9 mouse cellular contexts compared by ENCODE assay signal in genomic region chr12:13083337-13084054, GRCm38 (mm10).
A peak's percentile ranks its signal among the peaks of the same experiment; 100 is the strongest.
DNase-seq lines count a peak whose midpoint lies in the region; ATAC-seq and TF ChIP-seq lines count a peak whose summit lies in the region.
"Had no signal": no experiment of that assay in that cellular context is flagged by ENCODE, and none has a peak within 500 bp of the region (broad histone marks: within the 10 kb centered on the region; RNA-seq: fewer than 3 reads in every experiment).

No protein-coding gene starts in this region.

- peak; percentile 88 for TF ChIP-seq EP300 in heart, postnatal 0 days (IDR thresholded peaks at IDR 0.05; ENCODE audit: low read depth)

- no peaks in the 10 kb centered on the region for H3K4me1 ChIP-seq in heart, postnatal 0 days (ENCODE audit: control insufficient read depth, insufficient read depth)
- no peaks in the 10 kb centered on the region for H3K4me1 ChIP-seq in kidney, embryonic 16.5 days (ENCODE audit: insufficient read depth, low read length)

- H3K9ac ChIP-seq in heart, postnatal 0 days (replicated peaks; ENCODE audit: low read depth, low read length) = no peak overlapping the region
- H3K9ac ChIP-seq in kidney, embryonic 16.5 days (replicated peaks; ENCODE audit: low read length) = no peak overlapping the region
- H3K9ac ChIP-seq: limb, embryonic 13.5 days had no signal

- H3K4me2 ChIP-seq in heart, postnatal 0 days (ENCODE audit: low read depth, low read length) = no peak overlapping the region
- no peak overlapping the region for H3K4me2 ChIP-seq in kidney, embryonic 16.5 days (replicated peaks; ENCODE audit: low read depth, low read length)
- H3K4me2 ChIP-seq: limb, embryonic 13.5 days had no signal

- intact Hi-C loops in gastrocnemius, postnatal 36 days (cut with DNase I) = no loop called here

- no peak overlapping the region for H3K4me3 ChIP-seq in heart, postnatal 0 days (ENCODE audit: low read depth, low read length)
- H3K4me3 ChIP-seq in kidney, embryonic 16.5 days (ENCODE audit: low read length) = no peak overlapping the region
- H3K4me3 ChIP-seq: limb, embryonic 13.5 days had no signal

- no peak overlapping the region for H3K27ac ChIP-seq in heart, postnatal 0 days (ENCODE audit: low read depth)
- no peak overlapping the region for H3K27ac ChIP-seq in kidney, embryonic 16.5 days (ENCODE audit: low read length)
- H3K27ac ChIP-seq: limb, embryonic 13.5 days had no signal

- no peaks in the 10 kb centered on the region for H3K9me3 ChIP-seq in heart, postnatal 0 days (replicated peaks; ENCODE audit: control insufficient read depth, low read length)
- no peaks in the 10 kb centered on the region for H3K9me3 ChIP-seq in kidney, embryonic 16.5 days (ENCODE audit: low read length)
- H3K9me3 ChIP-seq: limb, embryonic 13.5 days had no signal

- no peak for TF ChIP-seq CTCF in heart, postnatal 0 days (IDR thresholded peaks at IDR 0.05; ENCODE audit: low read depth)

- ATAC-seq in heart, postnatal 0 days (ENCODE audit: insufficient read depth, low read depth) = peak; percentile 94
- ATAC-seq in kidney, embryonic 16.5 days (ENCODE audit: low FRiP score, low TSS enrichment) = peak; percentile 59

- H3K36me3 ChIP-seq in heart, postnatal 0 days (replicated peaks; ENCODE audit: control insufficient read depth, insufficient read depth, low read length) = no peaks in the 10 kb centered on the region
- H3K36me3 ChIP-seq in kidney, embryonic 16.5 days (ENCODE audit: insufficient read depth, low read length) = no peaks in the 10 kb centered on the region
- H3K36me3 ChIP-seq: limb, embryonic 13.5 days had no signal

- peaks cover 10% of the 10 kb centered on the region for H3K27me3 ChIP-seq in heart, postnatal 0 days (ENCODE audit: control insufficient read depth, insufficient read depth, low read length)
- no peaks in the 10 kb centered on the region for H3K27me3 ChIP-seq in kidney, embryonic 16.5 days (ENCODE audit: insufficient read depth, low read length)
- H3K27me3 ChIP-seq: limb, embryonic 13.5 days had no signal

- peak; percentile 5 for DNase-seq in lung, postnatal 14 days
- no peak for DNase-seq in lung, adult 18-20 months
- DNase-seq in heart, postnatal 0 days (ENCODE audit: low spot score) = peak; percentile 79
- DNase-seq in right cerebral cortex, postnatal 10 days (ENCODE audit: low spot score in 2 of 2) = peak; percentile 78 to 82
- DNase-seq in T-cell, adult 2 months (ENCODE audit: low spot score) = no peak
- DNase-seq in gastrocnemius, postnatal 36 days = no peak
- no peak for DNase-seq in adipocyte (ENCODE audit: low spot score)

- WGBS in heart, postnatal 0 days = 25% methylated on average over 8 of the region's 8 CpGs
- WGBS in kidney, embryonic 16.5 days = 45% methylated on average over 8 of the region's 8 CpGs

Comparison
In these comparisons a context has a peak if more than half of its experiments do, and no peak if none do; other contexts are left out.
1. DNase-seq: peak in lung, postnatal 14 days (single experiment), heart, postnatal 0 days (single experiment) and right cerebral cortex, postnatal 10 days (2 of 2); none in lung, adult 18-20 months (0 of 2), T-cell, adult 2 months (single experiment), gastrocnemius, postnatal 36 days (0 of 2) and adipocyte (single experiment).